In the genomic region with DNA sequence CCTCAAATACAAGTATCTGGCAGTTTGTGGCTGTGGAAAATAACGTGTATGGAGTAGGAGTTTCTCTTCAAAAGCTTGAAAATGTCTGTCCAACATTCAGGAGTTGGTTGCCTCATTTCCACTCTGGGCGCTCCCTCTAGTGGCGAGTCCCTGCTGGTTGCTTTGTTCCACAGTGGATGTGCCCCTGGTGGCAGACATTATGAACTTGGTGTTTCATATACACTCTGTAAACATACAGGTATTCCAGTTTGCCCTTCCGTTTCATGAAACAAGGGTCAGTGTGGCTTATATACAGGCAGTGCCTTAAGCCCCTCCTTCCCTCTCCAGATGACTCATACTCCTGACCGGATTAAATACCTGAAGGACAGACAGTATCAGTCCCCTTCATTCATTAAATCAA, we compare ENCODE assay signal across 8 mouse cellular contexts. TPM values are rescaled to one million over a fixed set of nuclear protein-coding genes. Genes with fewer than 3 reads are reported as not detected.
DNase-seq lines count a peak whose midpoint lies in the region; ATAC-seq and TF ChIP-seq lines count a peak whose summit lies in the region.

No protein-coding gene starts in this region.

- no peaks in the 10 kb centered on the region for H3K27me3 ChIP-seq in hindbrain, postnatal 0 days (ENCODE audit: insufficient read depth, low read length)

- H3K4me3 ChIP-seq in hindbrain, postnatal 0 days (ENCODE audit: low read length) = no peak overlapping the region

- 34% methylated on average over 5 of the region's 5 CpGs for WGBS in hindbrain, postnatal 0 days

- H3K4me2 ChIP-seq in hindbrain, postnatal 0 days (ENCODE audit: low read depth, low read length) = no peak overlapping the region

- H3K36me3 ChIP-seq in hindbrain, postnatal 0 days (ENCODE audit: insufficient read depth, low read length) = no peaks in the 10 kb centered on the region

- no peaks in the 10 kb centered on the region for H3K9me3 ChIP-seq in hindbrain, postnatal 0 days (ENCODE audit: low read length)

- peak; percentile 100 for TF ChIP-seq CTCF in hindbrain, postnatal 0 days (IDR thresholded peaks at IDR 0.05; ENCODE audit: low read depth)

- H3K27ac ChIP-seq in hindbrain, postnatal 0 days = no peak overlapping the region

- peak; percentile 97 for ATAC-seq in frontal cortex, adult (ENCODE audit: low TSS enrichment)
- peak; percentile 87 for ATAC-seq in hindbrain, postnatal 0 days

- DNase-seq in Muller cell, postnatal 12 days (ENCODE audit: inconsistent ontology term) = peak; percentile 78
- DNase-seq in cerebellum, adult 18-20 months = peak; percentile 84
- DNase-seq in hindbrain, postnatal 0 days (ENCODE audit: low spot score) = peak; percentile 93
- peak; percentile 71 for DNase-seq in left cerebral cortex, adult 11 months (ENCODE audit: low spot score)
- DNase-seq in lung, postnatal 25 days (ENCODE audit: low spot score) = peak; percentile 91
- DNase-seq in retina, embryonic 14.5 days (ENCODE audit: low spot score) = peak; percentile 93
- peak; percentile 87 for DNase-seq in thymus, postnatal 25 days

- H3K4me1 ChIP-seq in hindbrain, postnatal 0 days (ENCODE audit: insufficient read depth, low read length) = no peaks in the 10 kb centered on the region

- H3K9ac ChIP-seq in hindbrain, postnatal 0 days (replicated peaks; ENCODE audit: low read length) = no peak overlapping the region

RNA-seq across cellular contexts. Expression of gene Vps4a, which starts 28.5 kb away (rescaled TPM):
- 81.6 and 92.3 TPM in 2 replicates for total RNA-seq in hindbrain, postnatal 0 days (2014; rRNA removed)
- 153 and 155 TPM in 2 replicates for polyA plus RNA-seq in hindbrain, postnatal 0 days (2015; fragmentation: Nextera tagmentation; extraction: Ambion mirVana)

RNA-seq across cellular contexts. Expression of gene Pdf, which starts 45.9 kb away (rescaled TPM):
- 57.7 and 68.8 TPM in 2 replicates for total RNA-seq in hindbrain, postnatal 0 days (2014; rRNA removed)
- 30.5 and 36.9 TPM in 2 replicates for polyA plus RNA-seq in hindbrain, postnatal 0 days (2015; fragmentation: Nextera tagmentation; extraction: Ambion mirVana)

RNA-seq across cellular contexts. Expression of gene Cog8, which starts 54.0 kb away (rescaled TPM):
- total RNA-seq in hindbrain, postnatal 0 days (2014; rRNA removed) = 47.9 and 48.8 TPM in 2 replicates
- 33.0 and 33.2 TPM in 2 replicates for polyA plus RNA-seq in hindbrain, postnatal 0 days (2015; fragmentation: Nextera tagmentation; extraction: Ambion mirVana)

RNA-seq across cellular contexts. Expression of gene Nip7, which starts 54.1 kb away (rescaled TPM):
- total RNA-seq in hindbrain, postnatal 0 days (2014; rRNA removed) = 16.1 and 20.7 TPM in 2 replicates
- 58.1 and 59.5 TPM in 2 replicates for polyA plus RNA-seq in hindbrain, postnatal 0 days (2015; fragmentation: Nextera tagmentation; extraction: Ambion mirVana)
